Mouse (Mus musculus): ENCODE results near the gene Hc. TPM values are rescaled to one million over a fixed set of nuclear protein-coding genes. Genes with fewer than 3 reads are reported as not detected.

The Hc gene
- polyA plus RNA-seq, 1 experiment from 2014 or later, result 0.45 TPM

GRCm38 (mm10) chr2:34969166-34969565 is 92.1 kb downstream of the Hc start:
- no peaks in the 10 kb centered on the region for H3K9me3 ChIP-seq
- WGBS, result 76% methylated on average over 7 of the region's 7 CpGs
- H3K27ac ChIP-seq, result no peak overlapping the region
- H3K4me1 ChIP-seq, result peaks cover 4% of the 10 kb centered on the region; the same call in 1 of the 2 replicates
- no peak overlapping the region for H3K9ac ChIP-seq
- no peak overlapping the region for H3K4me2 ChIP-seq
- no peaks in the 10 kb centered on the region for H3K36me3 ChIP-seq (replicated peaks)
- no peak for ATAC-seq (ENCODE audit: low FRiP score)
- H3K4me3 ChIP-seq (replicated peaks), result no peak overlapping the region
- H3K27me3 ChIP-seq, result no peaks in the 10 kb centered on the region

- no peak overlapping the region for H3K27ac ChIP-seq
- whole genome bisulfite sequencing, result 91% methylated on average over 8 of the region's 8 CpGs
- H3K4me1 ChIP-seq, result peaks cover 5% of the 10 kb centered on the region; the same call in 1 of the 2 replicates
Observed at GRCm38 (mm10) chr2:34966243-34966934, 94.8 kb downstream of the Hc start.

GRCm38 (mm10) chr2:34965806-34966205 is 95.4 kb downstream of the Hc start:
- Histone ChIP-seq H3K27ac (no peak overlapping the region), H3K4me3 (replicated peaks) (no peak overlapping the region), H3K4me1 (peaks cover 8% of the 10 kb centered on the region; the same call in 1 of the 2 replicates), H3K4me2 (no peak overlapping the region), H3K36me3 (replicated peaks) (no peaks in the 10 kb centered on the region), H3K27me3 (peaks cover 11% of the 10 kb centered on the region), H3K9ac (no peak overlapping the region), H3K9me3 (no peaks in the 10 kb centered on the region)
- no peak for ATAC-seq (ENCODE audit: low FRiP score)
- 72% methylated on average over 8 of the region's 8 CpGs for WGBS

More at GRCm38 (mm10) chr2:34966243-34966934, 94.8 kb downstream of the Hc start:
- Histone ChIP-seq H3K27me3 (peaks cover 7% of the 10 kb centered on the region), H3K4me3 (replicated peaks) (no peak overlapping the region), H3K36me3 (replicated peaks) (no peaks in the 10 kb centered on the region), H3K9me3 (no peaks in the 10 kb centered on the region), H3K4me2 (no peak overlapping the region), H3K9ac (no peak overlapping the region)
- ATAC-seq (ENCODE audit: low FRiP score), result no peak

GRCm38 (mm10) chr2:34965293-34965692 is 95.9 kb downstream of the Hc start:
- no peak overlapping the region for H3K4me3 ChIP-seq (replicated peaks)
- no peaks in the 10 kb centered on the region for H3K9me3 ChIP-seq
- no peaks in the 10 kb centered on the region for H3K36me3 ChIP-seq (replicated peaks)
- WGBS, result 51% methylated on average over 9 of the region's 9 CpGs
- peaks cover 11% of the 10 kb centered on the region for H3K27me3 ChIP-seq
- no peak overlapping the region for H3K27ac ChIP-seq
- H3K4me1 ChIP-seq, result peaks cover 8% of the 10 kb centered on the region; the same call in 1 of the 2 replicates
- H3K9ac ChIP-seq, result no peak overlapping the region
- no peak overlapping the region for H3K4me2 ChIP-seq
- ATAC-seq (ENCODE audit: low FRiP score), result no peak

GRCm38 (mm10) chr2:34964651-34965050 is 96.6 kb downstream of the Hc start:
- ATAC-seq (ENCODE audit: low FRiP score), result no peak
- H3K4me3 ChIP-seq (replicated peaks), result no peak overlapping the region
- H3K9me3 ChIP-seq, result no peaks in the 10 kb centered on the region
- H3K27me3 ChIP-seq, result peaks cover 11% of the 10 kb centered on the region
- 69% methylated on average over 9 of the region's 9 CpGs for WGBS
- H3K36me3 ChIP-seq (replicated peaks), result no peaks in the 10 kb centered on the region
- H3K9ac ChIP-seq, result no peak overlapping the region
- no peak overlapping the region for H3K27ac ChIP-seq
- H3K4me2 ChIP-seq, result no peak overlapping the region
- peaks cover 8% of the 10 kb centered on the region; the same call in 1 of the 2 replicates for H3K4me1 ChIP-seq

GRCm38 (mm10) chr2:34964230-34964629 is 97.0 kb downstream of the Hc start:
- Histone ChIP-seq H3K4me2 (no peak overlapping the region), H3K27me3 (peaks cover 11% of the 10 kb centered on the region), H3K36me3 (replicated peaks) (no peaks in the 10 kb centered on the region), H3K4me1 (peaks cover 8% of the 10 kb centered on the region; the same call in 1 of the 2 replicates), H3K27ac (no peak overlapping the region), H3K4me3 (replicated peaks) (no peak overlapping the region), H3K9me3 (no peaks in the 10 kb centered on the region), H3K9ac (no peak overlapping the region)
- 88% methylated on average over 6 of the region's 6 CpGs for WGBS
- ATAC-seq (ENCODE audit: low FRiP score), result no peak

- Histone ChIP-seq H3K27me3 (peaks cover 11% of the 10 kb centered on the region), H3K4me1 (peaks cover 8% of the 10 kb centered on the region; the same call in 1 of the 2 replicates), H3K36me3 (replicated peaks) (no peaks in the 10 kb centered on the region), H3K27ac (no peak overlapping the region), H3K9me3 (no peaks in the 10 kb centered on the region), H3K9ac (no peak overlapping the region), H3K4me2 (no peak overlapping the region), H3K4me3 (replicated peaks) (no peak overlapping the region)
- WGBS, result 87% methylated on average over 13 of the region's 13 CpGs
- ATAC-seq (ENCODE audit: low FRiP score), result no peak
Observed at GRCm38 (mm10) chr2:34963371-34963956, 97.8 kb downstream of the Hc start.

GRCm38 (mm10) chr2:34962893-34963292 is 98.3 kb downstream of the Hc start:
- Histone ChIP-seq H3K4me3 (replicated peaks) (no peak overlapping the region), H3K27me3 (peaks cover 11% of the 10 kb centered on the region), H3K36me3 (replicated peaks) (no peaks in the 10 kb centered on the region), H3K4me1 (peaks cover 8% of the 10 kb centered on the region; the same call in 1 of the 2 replicates), H3K9me3 (no peaks in the 10 kb centered on the region), H3K9ac (no peak overlapping the region), H3K27ac (no peak overlapping the region), H3K4me2 (no peak overlapping the region)
- WGBS, result 93% methylated on average over 9 of the region's 9 CpGs
- no peak for ATAC-seq (ENCODE audit: low FRiP score)

- ATAC-seq (ENCODE audit: low FRiP score), result no peak
- WGBS, result 90% methylated on average over 2 of the region's 2 CpGs
- H3K9ac ChIP-seq, result no peak overlapping the region
Observed at GRCm38 (mm10) chr2:34962211-34962610, 99.0 kb downstream of the Hc start.

GRCm38 (mm10) chr2:34961481-34962036 is 99.7 kb downstream of the Hc start, which contains the start of gene Traf1:
Traf1 (minus strand) TSS chr2:34961772.
- 23% methylated on average over 20 of the region's 20 CpGs for WGBS
- ATAC-seq (ENCODE audit: low FRiP score), result no peak
- Histone ChIP-seq H3K4me1 (peaks cover 8% of the 10 kb centered on the region; the same call in 1 of the 2 replicates), H3K9ac (no peak within 1 kb of the TSS), H3K27ac (no peak within 1 kb of the TSS), H3K9me3 (no peaks in the 10 kb centered on the region), H3K4me2 (peak within 1 kb of the TSS; percentile 38), H3K36me3 (replicated peaks) (no peaks in the 10 kb centered on the region), H3K27me3 (peaks cover 11% of the 10 kb centered on the region), H3K4me3 (replicated peaks) (peak within 1 kb of the TSS; percentile 8; the same call in 1 of the 2 replicates)

More at GRCm38 (mm10) chr2:34962211-34962610, 99.0 kb downstream of the Hc start:
- Histone ChIP-seq H3K27ac (no peak overlapping the region), H3K27me3 (peaks cover 11% of the 10 kb centered on the region), H3K4me2 (no peak overlapping the region), H3K9me3 (no peaks in the 10 kb centered on the region), H3K4me1 (peaks cover 8% of the 10 kb centered on the region; the same call in 1 of the 2 replicates), H3K4me3 (replicated peaks) (no peak overlapping the region), H3K36me3 (replicated peaks) (no peaks in the 10 kb centered on the region)

GRCm38 (mm10) chr2:34960966-34961365 is 100.3 kb downstream of the Hc start:
- 76% methylated on average over 6 of the region's 6 CpGs for WGBS
- Histone ChIP-seq H3K9me3 (no peaks in the 10 kb centered on the region), H3K4me3 (replicated peaks) (peak overlapping the region; percentile 8; the same call in 1 of the 2 replicates), H3K9ac (no peak overlapping the region), H3K36me3 (replicated peaks) (no peaks in the 10 kb centered on the region), H3K27ac (no peak overlapping the region), H3K27me3 (peaks cover 11% of the 10 kb centered on the region), H3K4me1 (peaks cover 8% of the 10 kb centered on the region; the same call in 1 of the 2 replicates), H3K4me2 (peak overlapping the region; percentile 38; the same call in 1 of the 2 replicates)
- ATAC-seq (ENCODE audit: low FRiP score), result no peak

GRCm38 (mm10) chr2:34960466-34960865 is 100.8 kb downstream of the Hc start:
- H3K9ac ChIP-seq, result no peak overlapping the region
- H3K27me3 ChIP-seq, result peaks cover 11% of the 10 kb centered on the region
- H3K4me1 ChIP-seq, result peaks cover 8% of the 10 kb centered on the region; the same call in 1 of the 2 replicates
- H3K9me3 ChIP-seq, result no peaks in the 10 kb centered on the region
- no peak overlapping the region for H3K4me2 ChIP-seq
- WGBS, result 86% methylated on average over 5 of the region's 5 CpGs
- H3K4me3 ChIP-seq (replicated peaks), result no peak overlapping the region
- H3K27ac ChIP-seq, result no peak overlapping the region
- ATAC-seq (ENCODE audit: low FRiP score), result no peak
- no peaks in the 10 kb centered on the region for H3K36me3 ChIP-seq (replicated peaks)
